Mouse (Mus musculus) retina, adult 2 months (tissue): ENCODE results near the gene Cyp27a1.

Experiments used
- DNase-seq: peaks from one replicate; pipeline ENCODE4 v3.0.0-alpha.2; 2012; ENCODE audit warnings: low read depth, low spot score

Gene Cyp27a1

GRCm38 (mm10) chr1:74771931-74772620 lies 58.7 kb downstream of the Cyp27a1 start:
- DNase-seq = no peak

GRCm38 (mm10) chr1:74773136-74773535 lies 59.8 kb downstream of the Cyp27a1 start:
- peak; percentile 59 for DNase-seq

- DNase-seq = no peak
These were observed 60.7 kb downstream of the Cyp27a1 start for GRCm38 (mm10) chr1:74774062-74774461.

GRCm38 (mm10) chr1:74775816-74776215 lies 62.4 kb downstream of the Cyp27a1 start:
- no peak for DNase-seq

GRCm38 (mm10) chr1:74778934-74779486 lies 65.6 kb downstream of the Cyp27a1 start:
- no peak for DNase-seq

- DNase-seq = no peak
These were observed 68.7 kb downstream of the Cyp27a1 start for GRCm38 (mm10) chr1:74782045-74782444.

- DNase-seq = no peak
These were observed 70.2 kb downstream of the Cyp27a1 start for GRCm38 (mm10) chr1:74783554-74783953.

GRCm38 (mm10) chr1:74784041-74784759 lies 70.8 kb downstream of the Cyp27a1 start:
- DNase-seq = no peak
